Mouse (Mus musculus) megakaryocyte, embryonic 14.5 days (primary cell): ENCODE results near the gene Napepld.

Source experiments
- FLI1 ChIP-seq: IDR thresholded peaks from 2 replicates; pipeline ENCODE4 v1.6.1; 2012; ENCODE audit warnings: low read length, inconsistent platforms, mixed read lengths
- GATA1 ChIP-seq: IDR thresholded peaks from 3 replicates; pipeline ENCODE4 v1.6.1; 2012; ENCODE audit warnings: mixed read lengths, low read length, inconsistent platforms, borderline replicate concordance

GRCm38 (mm10) chr5:21640961-21641360 is 60.2 kb downstream of the Napepld start:
- TF ChIP-seq GATA1, result no peak
- TF ChIP-seq FLI1, result no peak
